Mouse (Mus musculus) B cell, adult (primary cell): ENCODE results near the gene Gm11596. TPM values are rescaled to one million over a fixed set of nuclear protein-coding genes. Genes with fewer than 3 reads are reported as not detected.

Source experiments
- total RNA-seq: library from RNA; stranded (reverse); gene quantifications from 4 replicates; pipeline ENCODE4 v1.2.4, GENCODE M21; 2023; ENCODE audit not compliant: inconsistent age

Gene Gm11596
- not detected in 4 replicates for total RNA-seq

GRCm38 (mm10) chr11:99793367-99793766 lies at the start of gene Gm11596:
Gene Gm11596 (minus strand): TSS chr11:99793467.

GRCm38 (mm10) chr11:99837966-99838365 lies 44.7 kb upstream of the Gm11596 start, which contains the start of gene 2300003K06Rik:
Gene 2300003K06Rik (minus strand): TSS chr11:99838066.

GRCm38 (mm10) chr11:99815566-99815965 lies 22.3 kb upstream of the Gm11596 start, which contains the start of gene Gm11564:
Gene Gm11564 (minus strand): TSS chr11:99815666.

DNA sequence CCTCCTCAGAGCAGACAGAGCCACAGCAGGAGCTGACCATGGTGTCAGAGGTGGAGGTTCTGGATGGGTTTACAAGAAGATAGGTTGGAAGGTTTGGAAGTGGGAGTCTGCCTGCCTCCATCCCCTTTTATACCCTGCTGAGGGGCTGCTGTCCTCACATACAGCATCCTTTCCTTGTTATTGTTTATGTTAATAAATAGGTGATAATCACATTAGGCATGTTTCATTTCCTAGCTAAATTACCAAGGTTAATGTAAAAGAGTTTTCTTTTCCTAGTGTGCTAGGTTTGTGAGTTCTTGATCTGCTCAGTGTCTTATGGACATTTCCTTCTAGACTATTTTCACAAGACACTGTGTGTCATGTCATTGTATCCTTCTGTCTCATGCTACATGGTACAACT lies 16.5 kb upstream of the Gm11596 start, which contains the start of gene Krtap4-13:
Gene Krtap4-13 (minus strand): TSS at position 101 of the 400 bp plus-strand sequence.

DNA sequence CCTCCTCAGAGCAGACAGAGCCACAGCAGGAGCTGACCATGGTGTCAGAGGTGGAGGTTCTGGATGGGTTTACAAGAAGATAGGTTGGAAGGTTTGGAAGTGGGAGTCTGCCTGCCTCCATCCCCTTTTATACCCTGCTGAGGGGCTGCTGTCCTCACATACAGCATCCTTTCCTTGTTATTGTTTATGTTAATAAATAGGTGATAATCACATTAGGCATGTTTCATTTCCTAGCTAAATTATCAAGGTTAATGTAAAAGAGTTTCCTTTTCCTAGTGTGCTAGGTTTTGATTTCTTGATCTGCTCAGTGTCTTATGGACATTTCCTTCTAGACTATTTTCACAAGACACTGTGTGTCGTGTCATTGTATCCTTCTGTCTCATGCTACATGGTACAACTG lies 11.1 kb upstream of the Gm11596 start, which contains the start of gene Gm11554:
Gene Gm11554 (minus strand): TSS at position 101 of the 400 bp plus-strand sequence.

DNA sequence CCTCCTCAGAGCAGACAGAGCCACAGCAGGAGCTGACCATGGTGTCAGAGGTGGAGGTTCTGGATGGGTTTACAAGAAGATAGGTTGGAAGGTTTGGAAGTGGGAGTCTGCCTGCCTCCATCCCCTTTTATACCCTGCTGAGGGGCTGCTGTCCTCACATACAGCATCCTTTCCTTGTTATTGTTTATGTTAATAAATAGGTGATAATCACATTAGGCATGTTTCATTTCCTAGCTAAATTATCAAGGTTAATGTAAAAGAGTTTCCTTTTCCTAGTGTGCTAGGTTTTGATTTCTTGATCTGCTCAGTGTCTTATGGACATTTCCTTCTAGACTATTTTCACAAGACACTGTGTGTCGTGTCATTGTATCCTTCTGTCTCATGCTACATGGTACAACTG lies 5.6 kb upstream of the Gm11596 start, which contains the start of gene Gm11569:
Gene Gm11569 (minus strand): TSS at position 101 of the 400 bp plus-strand sequence.

DNA sequence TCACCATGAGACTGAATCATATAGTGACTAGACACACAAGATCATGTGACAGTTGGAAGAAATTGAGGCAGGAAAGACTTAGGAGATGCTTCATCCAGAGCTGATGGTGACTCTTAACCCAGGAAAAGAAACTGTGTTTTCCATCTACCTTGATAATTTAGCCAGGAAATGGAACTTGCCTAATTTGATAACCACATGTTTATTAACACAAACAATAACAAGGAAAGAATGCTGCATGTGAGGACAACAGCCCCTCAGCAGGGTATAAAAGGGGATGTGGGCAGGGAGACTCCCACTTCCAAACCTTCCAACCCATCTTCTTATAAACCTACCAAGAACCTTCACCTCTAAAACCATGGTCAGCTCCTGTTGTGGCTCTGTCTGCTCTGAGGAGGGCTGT lies 8.4 kb downstream of the Gm11596 start, which contains the start of gene Krtap4-9:
Gene Krtap4-9 (plus strand): TSS at position 301 of the 400 bp plus-strand sequence.

GRCm38 (mm10) chr11:99780604-99781003 lies 12.7 kb downstream of the Gm11596 start, which contains the start of gene Krtap4-8:
Gene Krtap4-8 (minus strand): TSS chr11:99780704.

GRCm38 (mm10) chr11:99772813-99773212 lies 20.5 kb downstream of the Gm11596 start, which contains the start of gene Gm11595:
Gene Gm11595 (minus strand): TSS chr11:99772913.

Other genes starting within 250 kb of the Gm11596 start
- gene Krtap3-3, start 242.6 kb downstream of the Gm11596 start, total RNA-seq: not detected in 4 replicates
- gene Krtap3-2, start 236.6 kb downstream of the Gm11596 start, total RNA-seq: not detected in 4 replicates
- not detected in 4 replicates for gene Gm11939, start 234.0 kb downstream of the Gm11596 start, total RNA-seq
- not detected in 4 replicates for gene Krtap3-1, start 226.8 kb downstream of the Gm11596 start, total RNA-seq
- not detected in 4 replicates for gene Krtap1-5, start 212.5 kb downstream of the Gm11596 start, total RNA-seq
- gene Krtap1-4, start 209.8 kb downstream of the Gm11596 start, total RNA-seq: not detected in 4 replicates
- gene Krtap1-3, start 202.1 kb downstream of the Gm11596 start, total RNA-seq: not detected in 4 replicates
- not detected in 4 replicates for gene Krtap9-3, start 195.4 kb downstream of the Gm11596 start, total RNA-seq
- not detected in 4 replicates for gene Gm11938, start 190.2 kb downstream of the Gm11596 start, total RNA-seq
- gene Gm11937, start 183.3 kb downstream of the Gm11596 start, total RNA-seq: not detected in 4 replicates
- gene Krtap2-4, start 178.6 kb downstream of the Gm11596 start, total RNA-seq: not detected in 4 replicates
- not detected in 4 replicates for gene Gm11562, start 173.0 kb downstream of the Gm11596 start, total RNA-seq
- not detected in 4 replicates for gene Krtap4-1, start 165.2 kb downstream of the Gm11596 start, total RNA-seq
- gene Krtap4-2, start 158.4 kb downstream of the Gm11596 start, total RNA-seq: not detected in 4 replicates
- not detected in 4 replicates for gene Krtap4-7, start 149.4 kb downstream of the Gm11596 start, total RNA-seq
- not detected in 4 replicates for gene Gm11555, start 143.2 kb downstream of the Gm11596 start, total RNA-seq
- not detected in 4 replicates for gene Gm11563, start 134.5 kb downstream of the Gm11596 start, total RNA-seq
- gene Krtap4-6, start 127.5 kb downstream of the Gm11596 start, total RNA-seq: not detected in 4 replicates
- not detected in 4 replicates for gene Gm14190, start 102.7 kb downstream of the Gm11596 start, total RNA-seq
- not detected in 4 replicates for gene Gm14180, start 59.2 kb downstream of the Gm11596 start, total RNA-seq
- not detected in 4 replicates for gene Gm11595, start 20.6 kb downstream of the Gm11596 start, total RNA-seq
- not detected in 4 replicates for gene Krtap4-8, start 12.8 kb downstream of the Gm11596 start, total RNA-seq
- gene Krtap4-9, start 8.3 kb downstream of the Gm11596 start, total RNA-seq: not detected in 4 replicates
- not detected in 4 replicates for gene Gm11569, start 5.5 kb upstream of the Gm11596 start, total RNA-seq
- not detected in 4 replicates for gene Gm11554, start 11.0 kb upstream of the Gm11596 start, total RNA-seq
- not detected in 4 replicates for gene Krtap4-13, start 16.4 kb upstream of the Gm11596 start, total RNA-seq
- gene Gm11564, start 22.2 kb upstream of the Gm11596 start, total RNA-seq: not detected in 4 replicates
- gene 2300003K06Rik, start 44.6 kb upstream of the Gm11596 start, total RNA-seq: not detected in 4 replicates
- not detected in 4 replicates for gene Krtap4-16, start 58.1 kb upstream of the Gm11596 start, total RNA-seq
- gene Gm11568, start 64.5 kb upstream of the Gm11596 start, total RNA-seq: not detected in 4 replicates
- gene Gm11559, start 71.0 kb upstream of the Gm11596 start, total RNA-seq: not detected in 4 replicates
- not detected in 4 replicates for gene Krtap9-1, start 79.9 kb upstream of the Gm11596 start, total RNA-seq
- gene Gm11567, start 85.7 kb upstream of the Gm11596 start, total RNA-seq: not detected in 4 replicates
- gene Krtap31-1, start 114.5 kb upstream of the Gm11596 start, total RNA-seq: not detected in 4 replicates
- gene Gm11565, start 121.3 kb upstream of the Gm11596 start, total RNA-seq: not detected in 4 replicates
- not detected in 4 replicates for gene Krtap31-2, start 142.8 kb upstream of the Gm11596 start, total RNA-seq
- gene Krtap9-5, start 155.0 kb upstream of the Gm11596 start, total RNA-seq: not detected in 4 replicates
- gene Krtap29-1, start 185.6 kb upstream of the Gm11596 start, total RNA-seq: not detected in 4 replicates
- not detected in 4 replicates for gene Krtap16-1, start 193.1 kb upstream of the Gm11596 start, total RNA-seq
- gene Krtap17-1, start 200.5 kb upstream of the Gm11596 start, total RNA-seq: not detected in 4 replicates
- not detected in 4 replicates for gene Krt33a, start 222.7 kb upstream of the Gm11596 start, total RNA-seq
- not detected in 4 replicates for gene Krt33b, start 236.4 kb upstream of the Gm11596 start, total RNA-seq
- gene Krt34, start 248.1 kb upstream of the Gm11596 start, total RNA-seq: not detected in 4 replicates